In the genomic region with DNA sequence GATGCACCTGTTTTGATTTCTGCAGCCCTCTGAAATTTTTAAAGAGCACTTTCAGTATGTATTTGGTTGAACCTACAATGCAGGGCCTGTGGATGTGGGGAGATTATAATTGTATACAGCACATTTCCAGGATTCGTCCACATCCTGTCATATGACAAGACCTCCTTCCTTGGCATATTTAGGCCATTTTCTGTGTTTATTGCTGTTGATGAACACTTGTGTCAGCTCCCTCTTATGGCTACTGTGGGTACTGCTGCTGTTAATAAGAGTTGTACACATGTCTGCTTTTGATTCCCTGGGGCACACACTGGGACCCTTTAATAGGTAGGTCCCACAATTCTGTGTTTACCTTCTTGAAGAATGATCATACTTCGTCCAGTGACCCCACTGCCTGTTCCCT, we compare ENCODE assay signal across 10 mouse cellular contexts. TPM values are rescaled to one million over a fixed set of nuclear protein-coding genes. Genes with fewer than 3 reads are reported as not detected.
A peak's percentile ranks its signal among the peaks of the same experiment; 100 is the strongest.
DNase-seq lines count a peak whose midpoint lies in the region; TF ChIP-seq lines count a peak whose summit lies in the region.
"Had no signal": no experiment of that assay in that cellular context is flagged by ENCODE, and none has a peak within 500 bp of the region (broad histone marks: within the 10 kb centered on the region; RNA-seq: fewer than 3 reads in every experiment).

No protein-coding gene starts in this region.

- DNase-seq in adrenal gland, postnatal 10 days = peak; percentile 69
- no peak for DNase-seq in adrenal gland, postnatal 4 days (ENCODE audit: low spot score in 2 of 2)
- DNase-seq in layer of hippocampus, adult 2 months (ENCODE audit: low spot score in 2 of 2) = peak in 1 of 2 experiments; percentile 53
- DNase-seq in layer of hippocampus, postnatal 36 days = no peak
- peak; percentile 68 for DNase-seq in NIH3T3 (ENCODE audit: low read depth)
- DNase-seq in kidney, postnatal 14 days = peak; percentile 67
- peak; percentile 57 to 74 for DNase-seq in spleen, postnatal 4 days (ENCODE audit: low spot score in 2 of 2)
- no peak for DNase-seq in forebrain, embryonic 10.5 days (ENCODE audit: extremely low spot score, low spot score)
- DNase-seq: liver, embryonic 13.5 days had no signal

- H3K27ac ChIP-seq in layer of hippocampus, adult 2 months = no peak overlapping the region
- H3K27ac ChIP-seq in forebrain, embryonic 10.5 days = no peak overlapping the region; the same call in 1 of the 2 replicates
- H3K27ac ChIP-seq: liver, embryonic 13.5 days had no signal

- TF ChIP-seq CTCF in layer of hippocampus, adult 2 months (conservative IDR thresholded peaks at IDR 0.05) = peak; percentile 84

- no peaks in the 10 kb centered on the region for H3K36me3 ChIP-seq in forebrain, embryonic 10.5 days (replicated peaks)
- H3K36me3 ChIP-seq: liver, embryonic 13.5 days had no signal

- peaks cover under 1% of the 10 kb centered on the region; the same call in 1 of the 2 replicates for H3K4me1 ChIP-seq in forebrain, embryonic 10.5 days

- H3K27me3 ChIP-seq in forebrain, embryonic 10.5 days (ENCODE audit: poor library complexity, severe bottlenecking) = peaks cover under 1% of the 10 kb centered on the region; the same call in 1 of the 2 replicates

- no peak overlapping the region for H3K4me3 ChIP-seq in layer of hippocampus, adult 2 months
- no peak overlapping the region for H3K4me3 ChIP-seq in forebrain, embryonic 10.5 days
- H3K4me3 ChIP-seq: liver, embryonic 13.5 days had no signal

- 44% methylated on average over 2 of the region's 2 CpGs for WGBS in forebrain, embryonic 10.5 days

- H3K9me3 ChIP-seq in forebrain, embryonic 10.5 days = no peaks in the 10 kb centered on the region
- H3K9me3 ChIP-seq: liver, embryonic 13.5 days had no signal

RNA-seq across cellular contexts. Expression of a gene that starts 22.9 kb away (rescaled TPM):
- total RNA-seq in adrenal gland, postnatal 10 days (2021) = 10 to 100 TPM; 15.1 to 15.5 TPM
- total RNA-seq in adrenal gland, postnatal 4 days (2021) = 10 to 100 TPM; 10.2 to 18.4 TPM
- 10 to 100 TPM; 21.3 to 21.9 TPM for total RNA-seq in layer of hippocampus, adult 2 months (2021)
- total RNA-seq in layer of hippocampus, postnatal 36 days (2021) = 10 to 100 TPM; 21.3 to 21.5 TPM
- polyA plus RNA-seq in forebrain, embryonic 10.5 days (2016; fragmentation: Nextera tagmentation; extraction: Ambion mirVana) = 37.4 and 40.7 TPM in 2 replicates

RNA-seq across cellular contexts. Expression of a gene that starts 39.0 kb away (rescaled TPM):
- total RNA-seq in adrenal gland, postnatal 10 days (2021) = 10 to 100 TPM; 13.9 to 19.5 TPM
- 10 to 100 TPM; 23.1 to 24.3 TPM for total RNA-seq in adrenal gland, postnatal 4 days (2021)
- total RNA-seq in layer of hippocampus, adult 2 months (2021) = 1 to 10 TPM; 2.2 to 3.0 TPM
- total RNA-seq in layer of hippocampus, postnatal 36 days (2021) = 1 to 10 TPM; 1.3 to 1.8 TPM
- polyA plus RNA-seq in forebrain, embryonic 10.5 days (2016; fragmentation: Nextera tagmentation; extraction: Ambion mirVana) = 1.3 and 1.5 TPM in 2 replicates

RNA-seq across cellular contexts. Expression of a gene that starts 53.6 kb away (rescaled TPM):
- 10 to 100 TPM; 46.3 to 48.8 TPM for total RNA-seq in adrenal gland, postnatal 10 days (2021)
- 10 to 100 TPM; 64.8 to 65.8 TPM for total RNA-seq in adrenal gland, postnatal 4 days (2021)
- 10 to 100 TPM; 57.0 to 58.5 TPM for total RNA-seq in layer of hippocampus, adult 2 months (2021)
- 10 to 100 TPM; 55.1 to 58.1 TPM for total RNA-seq in layer of hippocampus, postnatal 36 days (2021)
- 128 and 130 TPM in 2 replicates for polyA plus RNA-seq in forebrain, embryonic 10.5 days (2016; fragmentation: Nextera tagmentation; extraction: Ambion mirVana)

RNA-seq across cellular contexts. Expression of a gene that starts 56.8 kb away (rescaled TPM):
- not detected for total RNA-seq in adrenal gland, postnatal 10 days (2021)
- not detected for total RNA-seq in adrenal gland, postnatal 4 days (2021)
- under 1 TPM in 1 of 2 experiments, not detected in 1; 0.33 TPM for total RNA-seq in layer of hippocampus, adult 2 months (2021)
- not detected for total RNA-seq in layer of hippocampus, postnatal 36 days (2021)
- polyA plus RNA-seq in forebrain, embryonic 10.5 days (2016; fragmentation: Nextera tagmentation; extraction: Ambion mirVana) = not detected in 2 replicates
- polyA plus RNA-seq: liver, embryonic 13.5 days; small intestine, adult 2 months had no signal

Comparison
In these comparisons a context has a peak if more than half of its experiments do, and no peak if none do; other contexts are left out.
1. DNase-seq: peak in adrenal gland, postnatal 10 days (single experiment), NIH3T3 (single experiment), kidney, postnatal 14 days (single experiment) and spleen, postnatal 4 days (2 of 2); none in adrenal gland, postnatal 4 days (0 of 2), layer of hippocampus, postnatal 36 days (0 of 2) and forebrain, embryonic 10.5 days (single experiment).